Mouse (Mus musculus) midbrain, embryonic 16.5 days (tissue): ENCODE data around the gene Tmem232. TPM values are rescaled to one million over a fixed set of nuclear protein-coding genes. Genes with fewer than 3 reads are reported as not detected.
"Not testable (repeated sequence)": the region's sequence is repeated elsewhere in the genome, so short reads cannot be mapped to it uniquely, and the experiment has no call there.

Experiments
- ATAC-seq: fragments of 200-750 bp; cut with Nextera tagmentation; 2 replicates; pipeline ENCODE4 v1.8.0; 2017; ENCODE audit warnings: moderate TSS enrichment
- H3K27ac ChIP-seq: fragments of 300-500 bp; sonication (generic); 2 replicates; pipeline ENCODE4 v1.5.1; 2014; ENCODE audit warnings: mild to moderate bottlenecking, low read length, mixed read lengths
- H3K27me3 ChIP-seq: fragments of 300-500 bp; sonication (generic); 2 replicates; pipeline ENCODE4 v1.6.1; 2014; ENCODE audit warnings: low read depth, low read length, mixed read lengths; ENCODE audit not compliant: control insufficient read depth, insufficient read depth
- H3K36me3 ChIP-seq: fragments of 300-500 bp; sonication (generic); 2 replicates; pipeline ENCODE4 v1.6.1; 2014; ENCODE audit warnings: mild to moderate bottlenecking, low read length, moderate library complexity, mixed read lengths; ENCODE audit not compliant: control insufficient read depth, insufficient read depth
- H3K4me1 ChIP-seq: fragments of 300-500 bp; sonication (generic); 2 replicates; pipeline ENCODE4 v1.6.1; 2014; ENCODE audit warnings: mild to moderate bottlenecking, low read length, mixed read lengths; ENCODE audit not compliant: control insufficient read depth, insufficient read depth
- H3K4me2 ChIP-seq: fragments of 300-500 bp; sonication (generic); 2 replicates; pipeline ENCODE4 v1.6.1; 2014; ENCODE audit warnings: mild to moderate bottlenecking, low read length, mixed read lengths
- H3K4me3 ChIP-seq: fragments of 300-500 bp; sonication (generic); 2 replicates; pipeline ENCODE4 v1.5.1; 2014; ENCODE audit warnings: low read depth, mild to moderate bottlenecking, low read length, moderate library complexity, mixed read lengths
- H3K9ac ChIP-seq: fragments of 300-500 bp; sonication (generic); 2 replicates; pipeline ENCODE4 v1.6.1; 2014; ENCODE audit warnings: low read depth, low read length, mixed read lengths
- H3K9me3 ChIP-seq: fragments of 300-500 bp; sonication (generic); replicated peaks from 2 replicates; pipeline ENCODE4 v1.6.1; 2014; ENCODE audit warnings: mild to moderate bottlenecking, low read length, mixed read lengths; ENCODE audit not compliant: control insufficient read depth, poor library complexity, severe bottlenecking
- WGBS: fragments of 180-500 bp; shearing (Covaris S2); extraction: QIAGEN DNeasy Blood & Tissue Kit; methylation state at CpG from one replicate; pipeline ENCODE4 v1.1.7; 2014; 5-methylcytosine and 5-hydroxymethylcytosine counted together
- polyA plus RNA-seq: library from polyadenylated mRNA; unstranded; fragments of >200 nt; fragmentation: Nextera tagmentation; extraction: Ambion mirVana; gene quantifications from 2 replicates; pipeline ENCODE4 v1.2.1, GENCODE M21; 2015

Tmem232 gene
- polyA plus RNA-seq, 1 experiment from 2014 or later, result 0.92 TPM

GRCm38 (mm10) chr17:65550357-65550756, 9.8 kb upstream of the Tmem232 start:
- Histone ChIP-seq H3K4me1 (no peaks in the 10 kb centered on the region), H3K27me3 (no peaks in the 10 kb centered on the region), H3K9me3 (no peaks in the 10 kb centered on the region), H3K36me3 (no peaks in the 10 kb centered on the region), H3K4me2 (no peak overlapping the region), H3K9ac (no peak overlapping the region), H3K4me3 (no peak overlapping the region), H3K27ac (no peak overlapping the region)
- 85% methylated on average over 4 of the region's 4 CpGs for WGBS
- ATAC-seq, result no peak

GRCm38 (mm10) chr17:65548698-65549365, 8.2 kb upstream of the Tmem232 start:
- no peak overlapping the region for H3K4me2 ChIP-seq
- H3K9me3 ChIP-seq, result no peaks in the 10 kb centered on the region
- H3K4me1 ChIP-seq, result no peaks in the 10 kb centered on the region
- no peaks in the 10 kb centered on the region for H3K36me3 ChIP-seq
- no peak overlapping the region for H3K4me3 ChIP-seq
- H3K27me3 ChIP-seq, result no peaks in the 10 kb centered on the region
- no peak overlapping the region for H3K27ac ChIP-seq
- no peak overlapping the region for H3K9ac ChIP-seq
- 75% methylated on average over 18 of the region's 18 CpGs for WGBS
- ATAC-seq, result no peak

- H3K4me3 ChIP-seq, H3K9me3 ChIP-seq, ATAC-seq, H3K27me3 ChIP-seq, H3K9ac ChIP-seq, H3K4me2 ChIP-seq, H3K27ac ChIP-seq, H3K36me3 ChIP-seq, H3K4me1 ChIP-seq: not testable (repeated sequence)
- 93% methylated on average over 4 of the region's 4 CpGs for WGBS
Observed at GRCm38 (mm10) chr17:65546221-65546620, 5.6 kb upstream of the Tmem232 start.

- ATAC-seq, result no peak
- Histone ChIP-seq H3K4me2 (no peak overlapping the region), H3K9me3 (no peaks in the 10 kb centered on the region), H3K4me1 (no peaks in the 10 kb centered on the region; the same call in 1 of the 2 replicates), H3K9ac (no peak overlapping the region), H3K27me3 (no peaks in the 10 kb centered on the region), H3K4me3 (no peak overlapping the region), H3K27ac (no peak overlapping the region), H3K36me3 (no peaks in the 10 kb centered on the region)
- WGBS, result 22% methylated on average over 3 of the region's 3 CpGs
Observed at GRCm38 (mm10) chr17:65536156-65536555, 4.4 kb downstream of the Tmem232 start.

- H3K4me1 ChIP-seq, H3K4me2 ChIP-seq, H3K9me3 ChIP-seq, H3K27me3 ChIP-seq, H3K27ac ChIP-seq, ATAC-seq, H3K4me3 ChIP-seq, H3K9ac ChIP-seq, H3K36me3 ChIP-seq: not testable (repeated sequence)
Observed at GRCm38 (mm10) chr17:65532381-65532780, 8.2 kb downstream of the Tmem232 start.

GRCm38 (mm10) chr17:65527529-65527928, 13.1 kb downstream of the Tmem232 start:
- ATAC-seq, result no peak
- H3K27me3 ChIP-seq, result no peaks in the 10 kb centered on the region

GRCm38 (mm10) chr17:65513517-65513916, 27.1 kb downstream of the Tmem232 start:
- Histone ChIP-seq H3K4me1 (no peaks in the 10 kb centered on the region), H3K36me3 (no peaks in the 10 kb centered on the region), H3K9me3 (no peaks in the 10 kb centered on the region), H3K27me3 (no peaks in the 10 kb centered on the region), H3K4me3 (no peak overlapping the region), H3K4me2 (no peak overlapping the region), H3K27ac (no peak overlapping the region), H3K9ac (no peak overlapping the region)
- 82% methylated on average over 3 of the region's 3 CpGs for WGBS
- no peak for ATAC-seq

More at GRCm38 (mm10) chr17:65527529-65527928, 13.1 kb downstream of the Tmem232 start:
- Histone ChIP-seq H3K36me3 (no peaks in the 10 kb centered on the region), H3K9ac (no peak overlapping the region), H3K9me3 (no peaks in the 10 kb centered on the region), H3K4me2 (no peak overlapping the region), H3K27ac (no peak overlapping the region), H3K4me1 (no peaks in the 10 kb centered on the region), H3K4me3 (no peak overlapping the region)
- WGBS, result 83% methylated on average over 5 of the region's 5 CpGs

GRCm38 (mm10) chr17:65484654-65485053, 55.9 kb downstream of the Tmem232 start:
- Histone ChIP-seq H3K27ac (no peak overlapping the region), H3K4me2 (no peak overlapping the region), H3K9ac (no peak overlapping the region), H3K9me3 (no peaks in the 10 kb centered on the region), H3K27me3 (no peaks in the 10 kb centered on the region), H3K36me3 (no peaks in the 10 kb centered on the region), H3K4me3 (no peak overlapping the region), H3K4me1 (no peaks in the 10 kb centered on the region)
- WGBS, result 81% methylated on average over 10 of the region's 10 CpGs
- no peak for ATAC-seq

GRCm38 (mm10) chr17:65476747-65477146, 63.8 kb downstream of the Tmem232 start:
- no peak for ATAC-seq
- Histone ChIP-seq H3K27ac (no peak overlapping the region), H3K36me3 (no peaks in the 10 kb centered on the region), H3K4me2 (no peak overlapping the region), H3K4me1 (no peaks in the 10 kb centered on the region), H3K9me3 (no peaks in the 10 kb centered on the region), H3K9ac (no peak overlapping the region), H3K27me3 (no peaks in the 10 kb centered on the region), H3K4me3 (no peak overlapping the region)
- 91% methylated on average over 10 of the region's 10 CpGs for WGBS
